Mouse (Mus musculus): ENCODE data around the gene Aldh16a1. TPM values are rescaled to one million over a fixed set of nuclear protein-coding genes. Genes with fewer than 3 reads are reported as not detected.
A peak's percentile ranks its signal among the peaks of the same experiment; 100 is the strongest.

Gene Aldh16a1
- 38.3 and 39.7 TPM in 2 replicates for total RNA-seq (2017)

GRCm38 (mm10) chr7:45154096-45154992, at the start of gene Aldh16a1, which contains the start of gene Pih1d1:
Gene Aldh16a1, minus strand, starts transcription at chr7:45154584.
Gene Pih1d1, plus strand, starts transcription at chr7:45154303.
- ATAC-seq (ENCODE audit: extremely low read depth, insufficient number of reproducible peaks, low FRiP score, poor library complexity, severe bottlenecking): peak; percentile 85

DNA sequence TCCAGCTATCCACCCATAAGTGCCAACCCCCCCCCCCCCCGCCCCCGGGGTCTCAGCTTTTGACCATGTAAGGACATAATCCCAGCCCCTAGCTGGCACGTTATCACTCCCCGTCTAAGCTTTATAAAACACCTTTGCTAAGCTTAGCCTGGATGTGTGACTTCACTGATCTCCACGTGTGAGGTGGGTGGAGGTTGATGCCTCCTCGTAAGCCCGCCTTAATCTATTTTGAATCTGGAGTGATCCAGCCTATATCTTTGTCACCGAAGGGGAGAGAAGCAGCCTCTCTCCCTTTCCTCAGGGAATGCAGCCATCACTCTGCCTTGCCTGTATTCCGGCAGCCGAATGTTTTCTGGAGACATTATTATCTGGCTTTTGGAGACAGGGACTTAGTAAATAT, 48.3 kb upstream of the Aldh16a1 start:
- no peak for ATAC-seq (ENCODE audit: extremely low read depth, insufficient number of reproducible peaks, low FRiP score, poor library complexity, severe bottlenecking)

DNA sequence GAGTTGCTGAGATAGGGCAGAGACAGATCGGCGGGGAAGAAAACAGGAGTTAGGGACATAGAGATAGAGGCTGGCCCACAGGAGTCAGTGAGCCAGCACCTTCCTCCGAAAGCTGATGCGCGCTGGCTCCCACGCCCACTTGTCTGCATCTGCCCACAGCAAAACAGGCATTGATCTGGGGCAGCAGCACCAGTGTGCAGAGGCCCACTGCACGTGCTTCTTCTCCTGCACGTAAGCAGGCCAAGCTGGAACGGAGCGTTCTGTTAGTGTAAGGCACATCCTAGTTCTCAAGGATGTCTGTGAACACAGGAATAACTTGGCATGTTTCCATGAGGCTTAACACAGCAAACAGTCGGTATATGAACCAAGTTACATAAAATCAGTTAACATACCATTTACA, 44.6 kb upstream of the Aldh16a1 start:
- ATAC-seq (ENCODE audit: extremely low read depth, insufficient number of reproducible peaks, low FRiP score, poor library complexity, severe bottlenecking): no peak

GRCm38 (mm10) chr7:45198435-45198834, 44.1 kb upstream of the Aldh16a1 start:
- ATAC-seq (ENCODE audit: extremely low read depth, insufficient number of reproducible peaks, low FRiP score, poor library complexity, severe bottlenecking): peak; percentile 39; the same call in 1 of the 2 replicates

DNA sequence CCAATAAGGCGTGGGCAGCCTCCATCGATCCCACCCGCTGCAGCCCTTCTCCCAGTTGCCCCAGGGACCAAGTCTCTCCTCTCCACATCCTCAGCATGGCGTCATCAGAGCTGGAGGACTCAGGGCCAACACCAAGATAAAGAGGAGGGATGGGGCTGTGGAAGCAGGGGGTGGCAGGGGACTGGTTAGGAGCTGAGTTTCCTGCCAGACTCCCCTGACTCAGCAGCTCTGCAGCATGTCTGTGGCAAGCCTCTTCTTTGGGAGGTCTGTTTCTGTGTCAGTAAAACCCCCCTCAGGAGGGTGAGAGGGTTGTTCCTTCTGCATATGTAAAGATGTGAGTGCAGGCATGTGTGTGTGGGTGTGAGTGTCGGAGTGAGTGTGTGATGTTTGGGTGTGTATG, 42.6 kb upstream of the Aldh16a1 start:
- ATAC-seq (ENCODE audit: extremely low read depth, insufficient number of reproducible peaks, low FRiP score, poor library complexity, severe bottlenecking): no peak

GRCm38 (mm10) chr7:45196176-45196535, 41.8 kb upstream of the Aldh16a1 start:
- ATAC-seq (ENCODE audit: extremely low read depth, insufficient number of reproducible peaks, low FRiP score, poor library complexity, severe bottlenecking): no peak

DNA sequence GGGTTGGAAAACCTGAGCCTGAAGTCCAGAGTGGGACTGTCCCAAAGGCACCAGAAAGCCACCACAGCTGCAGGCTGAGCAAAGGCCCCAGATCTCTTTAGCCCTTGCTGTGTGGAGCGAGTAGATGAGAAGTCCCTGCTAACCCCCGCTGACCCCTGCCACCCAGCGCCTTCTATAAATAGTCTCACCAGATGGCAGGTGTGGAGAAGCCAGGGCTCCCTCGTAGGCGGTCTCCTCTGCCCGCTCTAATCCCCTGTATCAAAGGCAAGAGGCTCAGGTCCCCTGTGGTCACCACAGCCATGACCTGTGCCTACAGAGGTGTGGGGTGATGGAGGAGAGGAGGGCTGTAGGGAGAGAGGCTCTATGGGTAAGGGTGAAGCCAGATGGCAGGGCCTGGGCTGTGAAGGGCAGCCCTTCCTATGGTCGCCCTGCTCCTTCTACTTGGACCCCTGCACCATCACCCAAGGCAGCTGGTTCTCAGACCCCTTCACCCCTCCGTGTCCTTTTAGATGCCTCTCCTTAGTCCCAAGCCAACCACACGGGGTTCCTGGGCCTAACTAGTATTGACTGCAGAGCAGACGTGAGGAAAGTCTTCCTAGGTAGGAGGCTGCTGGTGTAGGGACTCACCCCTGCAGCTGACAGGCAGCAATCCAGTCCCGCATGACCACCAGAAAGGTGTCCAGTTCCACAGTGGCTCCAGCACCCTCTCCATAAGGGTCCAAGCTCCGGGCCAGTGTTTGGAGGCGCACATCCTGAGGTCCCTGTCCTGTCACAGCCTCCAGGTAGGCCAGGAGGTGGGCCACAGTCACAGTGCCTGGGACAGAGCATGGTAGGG, 41.2 kb upstream of the Aldh16a1 start:
- no peak for ATAC-seq (ENCODE audit: extremely low read depth, insufficient number of reproducible peaks, low FRiP score, poor library complexity, severe bottlenecking)

DNA sequence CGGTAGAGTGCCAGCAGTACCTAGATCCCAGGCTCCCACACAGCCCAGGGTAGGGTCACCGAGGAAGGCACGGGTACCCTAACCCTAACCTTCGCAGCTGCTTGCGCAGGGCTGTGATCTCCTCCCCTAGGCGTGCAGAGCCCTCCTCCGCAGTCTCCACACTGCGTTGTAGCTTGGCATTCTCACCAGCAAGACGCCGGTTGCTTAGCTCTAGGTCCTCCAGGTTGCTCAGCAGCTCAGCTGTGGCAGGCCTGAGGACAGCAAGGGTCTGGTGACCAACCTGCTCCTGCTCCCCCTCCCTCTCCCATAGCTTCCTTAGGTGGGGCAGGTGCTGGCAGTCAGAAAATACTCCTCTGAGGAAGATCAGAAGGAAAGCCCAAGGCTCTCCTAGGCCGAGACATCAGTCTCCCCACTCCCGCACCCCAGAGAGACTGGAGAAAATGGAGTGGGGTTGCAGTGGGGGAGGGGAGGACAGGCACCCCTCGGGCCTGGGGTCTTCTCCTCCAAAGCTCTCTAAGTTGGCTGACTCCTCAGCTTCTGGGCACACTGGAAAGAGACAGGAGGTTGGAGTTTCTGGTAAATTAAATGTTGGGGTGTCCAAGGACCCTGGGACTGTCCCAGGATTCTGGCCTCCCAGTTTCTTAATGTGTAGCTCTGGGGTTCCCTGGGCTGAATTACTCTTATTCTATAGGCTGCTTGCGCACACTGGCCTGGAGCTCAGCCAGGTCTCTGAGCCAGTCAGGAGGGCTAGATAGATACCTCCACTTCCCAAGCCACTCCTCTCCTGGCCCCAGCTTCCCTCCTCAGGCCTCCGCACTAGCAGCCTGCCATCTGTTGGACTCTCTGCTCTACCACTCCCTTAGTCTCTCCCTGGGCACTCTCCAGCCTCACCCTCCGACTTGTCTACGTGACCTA, 39.7 kb upstream of the Aldh16a1 start:
- ATAC-seq (ENCODE audit: extremely low read depth, insufficient number of reproducible peaks, low FRiP score, poor library complexity, severe bottlenecking): no peak

- ATAC-seq (ENCODE audit: extremely low read depth, insufficient number of reproducible peaks, low FRiP score, poor library complexity, severe bottlenecking): no peak
These were observed 39.0 kb upstream of the Aldh16a1 start for GRCm38 (mm10) chr7:45193406-45193805.

GRCm38 (mm10) chr7:45192585-45193310, 38.4 kb upstream of the Aldh16a1 start:
- no peak for ATAC-seq (ENCODE audit: extremely low read depth, insufficient number of reproducible peaks, low FRiP score, poor library complexity, severe bottlenecking)

DNA sequence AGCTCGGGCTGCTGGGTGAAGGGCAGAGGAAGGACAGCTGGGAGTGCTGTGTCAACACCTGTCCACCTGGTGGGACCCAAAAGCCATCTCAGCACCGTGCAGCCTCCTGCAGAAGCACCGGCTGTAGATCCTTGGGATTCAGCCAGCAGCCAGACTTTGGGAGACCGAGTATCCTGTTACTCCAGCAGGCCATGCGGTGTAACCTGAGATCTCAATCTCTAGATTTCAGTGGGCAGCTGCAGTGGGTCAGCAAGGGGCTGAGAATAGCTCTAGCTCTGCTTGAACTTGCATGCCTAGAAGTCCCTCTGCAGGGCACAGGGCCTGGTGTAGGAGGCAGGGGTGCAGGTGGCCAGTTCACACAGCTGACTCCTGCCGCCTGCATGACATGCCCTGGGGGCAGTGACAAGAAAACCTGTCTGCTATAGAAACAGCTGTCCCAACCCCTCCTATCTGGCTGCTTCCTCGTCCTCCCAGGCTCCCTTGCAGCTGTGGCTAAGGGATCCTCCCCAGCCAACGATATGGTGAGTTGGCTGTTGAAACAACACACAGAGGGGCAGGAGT, 37.5 kb upstream of the Aldh16a1 start:
- ATAC-seq (ENCODE audit: extremely low read depth, insufficient number of reproducible peaks, low FRiP score, poor library complexity, severe bottlenecking): no peak

GRCm38 (mm10) chr7:45191161-45191560, 36.8 kb upstream of the Aldh16a1 start:
- ATAC-seq (ENCODE audit: extremely low read depth, insufficient number of reproducible peaks, low FRiP score, poor library complexity, severe bottlenecking): no peak

GRCm38 (mm10) chr7:45190186-45190585, 35.8 kb upstream of the Aldh16a1 start:
- no peak for ATAC-seq (ENCODE audit: extremely low read depth, insufficient number of reproducible peaks, low FRiP score, poor library complexity, severe bottlenecking)

DNA sequence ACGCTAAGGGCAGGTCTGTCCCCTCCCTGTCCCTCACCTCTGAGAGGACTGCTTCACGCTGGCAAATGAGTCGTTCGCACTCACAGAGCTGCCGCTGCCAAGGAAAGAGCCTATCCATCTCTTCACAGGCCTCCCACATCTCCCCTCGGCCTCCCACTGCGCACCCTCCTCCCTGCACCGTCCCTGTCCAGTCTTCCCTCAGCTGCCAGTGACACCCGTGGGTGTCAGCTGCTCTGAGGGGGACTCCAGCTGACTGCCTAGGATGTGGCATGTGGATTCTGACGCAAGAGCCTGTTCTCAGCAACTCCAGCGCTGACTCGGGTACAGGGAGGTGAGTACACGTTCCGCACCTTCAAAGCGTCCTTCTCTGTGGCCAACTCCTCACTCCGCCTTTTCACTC, 35.2 kb upstream of the Aldh16a1 start:
- ATAC-seq (ENCODE audit: extremely low read depth, insufficient number of reproducible peaks, low FRiP score, poor library complexity, severe bottlenecking): no peak

DNA sequence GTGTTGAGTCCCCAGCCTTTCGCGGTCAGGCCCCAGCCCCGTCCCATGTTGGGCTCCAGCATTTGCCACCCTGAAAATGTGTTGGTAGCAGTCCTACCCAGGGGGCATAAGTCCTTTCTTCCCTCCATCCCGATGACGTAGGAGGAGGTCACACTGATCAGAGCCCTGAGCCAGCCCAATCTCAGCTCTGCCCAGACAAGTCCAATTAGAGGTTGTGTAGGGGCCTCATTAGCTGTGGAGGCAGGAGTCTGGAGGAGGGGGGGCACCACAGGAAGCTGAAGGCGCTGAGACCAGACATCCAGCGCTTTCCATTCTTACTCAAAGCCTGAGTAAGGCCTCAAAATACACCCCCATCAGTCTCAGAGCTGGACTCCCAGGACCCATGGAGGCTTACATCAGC, 31.5 kb upstream of the Aldh16a1 start:
- no peak for ATAC-seq (ENCODE audit: extremely low read depth, insufficient number of reproducible peaks, low FRiP score, poor library complexity, severe bottlenecking)

- no peak for ATAC-seq (ENCODE audit: extremely low read depth, insufficient number of reproducible peaks, low FRiP score, poor library complexity, severe bottlenecking)
These were observed 29.3 kb upstream of the Aldh16a1 start for GRCm38 (mm10) chr7:45183672-45184071.

DNA sequence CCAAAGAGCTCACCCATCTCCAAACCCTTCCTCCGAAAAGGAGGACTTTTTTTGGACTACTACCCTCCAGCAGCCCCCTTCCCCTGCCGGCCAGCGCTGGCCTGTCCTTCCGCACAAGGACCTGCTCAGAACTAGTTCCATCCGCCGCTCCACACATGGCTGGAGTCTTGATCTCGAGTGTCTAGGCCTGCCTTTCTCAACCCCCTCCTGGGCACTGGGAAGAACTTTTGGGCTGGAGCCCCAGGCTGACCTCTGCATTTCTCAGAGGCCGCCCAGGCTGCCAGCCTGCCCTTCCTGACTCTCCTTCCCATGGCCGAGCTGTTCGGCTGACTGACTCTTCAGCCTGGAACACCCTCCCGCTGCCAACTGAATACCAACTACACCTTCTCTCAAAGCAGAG, 28.2 kb upstream of the Aldh16a1 start:
- ATAC-seq (ENCODE audit: extremely low read depth, insufficient number of reproducible peaks, low FRiP score, poor library complexity, severe bottlenecking): no peak

GRCm38 (mm10) chr7:45182199-45182601, 27.8 kb upstream of the Aldh16a1 start:
- ATAC-seq (ENCODE audit: extremely low read depth, insufficient number of reproducible peaks, low FRiP score, poor library complexity, severe bottlenecking): peak; percentile 83
